Mouse (Mus musculus) heart, embryonic 12.5 days (tissue): Measurements from ENCODE around the gene Stac. TPM values are rescaled to one million over a fixed set of nuclear protein-coding genes. Genes with fewer than 3 reads are reported as not detected.
A peak's percentile ranks its signal among the peaks of the same experiment; 100 is the strongest.

Source experiments
- ATAC-seq: fragments of 200-750 bp; cut with Nextera tagmentation; 2 replicates; pipeline ENCODE4 v1.8.0; 2017; ENCODE audit warnings: moderate TSS enrichment, moderate library complexity; ENCODE audit not compliant: insufficient number of reproducible peaks, low FRiP score
- H3K27ac ChIP-seq: fragments of 300-500 bp; sonication (generic); 2 replicates; pipeline ENCODE4 v1.5.1; 2016; ENCODE audit warnings: mild to moderate bottlenecking, moderate library complexity; ENCODE audit not compliant: poor library complexity, severe bottlenecking
- H3K27me3 ChIP-seq: fragments of 300-500 bp; sonication (generic); replicated peaks from 2 replicates; pipeline ENCODE4 v1.6.1; 2016; ENCODE audit warnings: mild to moderate bottlenecking, moderate library complexity
- H3K36me3 ChIP-seq: fragments of 300-500 bp; sonication (generic); 2 replicates; pipeline ENCODE4 v1.6.1; 2016; ENCODE audit warnings: mild to moderate bottlenecking, moderate library complexity
- H3K4me1 ChIP-seq: fragments of 300-500 bp; sonication (generic); replicated peaks from 2 replicates; pipeline ENCODE4 v1.6.1; 2016; ENCODE audit warnings: mild to moderate bottlenecking
- H3K4me2 ChIP-seq: fragments of 300-500 bp; sonication (generic); 2 replicates; pipeline ENCODE4 v1.6.1; 2016; ENCODE audit warnings: mild to moderate bottlenecking, moderate library complexity
- H3K4me3 ChIP-seq: fragments of 300-500 bp; sonication (generic); 2 replicates; pipeline ENCODE4 v1.5.1; 2016; ENCODE audit warnings: mild to moderate bottlenecking
- H3K9ac ChIP-seq: fragments of 300-500 bp; sonication (generic); 2 replicates; pipeline ENCODE4 v1.6.1; 2016; ENCODE audit warnings: mild to moderate bottlenecking, moderate library complexity
- H3K9me3 ChIP-seq: fragments of 300-500 bp; sonication (generic); replicated peaks from 2 replicates; pipeline ENCODE4 v1.6.1; 2016; ENCODE audit warnings: mild to moderate bottlenecking, moderate library complexity
- WGBS: fragments of 180-500 bp; shearing (Covaris S2); methylation state at CpG from one replicate; pipeline ENCODE4 v1.1.7; 2016; 5-methylcytosine and 5-hydroxymethylcytosine counted together
- polyA plus RNA-seq: library from polyadenylated mRNA; unstranded; fragments of >200 nt; fragmentation: Nextera tagmentation; extraction: Ambion mirVana; gene quantifications from 2 replicates; pipeline ENCODE4 v1.2.1, GENCODE M21; 2016

The Stac gene
- polyA plus RNA-seq, 1 experiment from 2014 or later, result 0.72 TPM

GRCm38 (mm10) chr9:111689146-111689545 lies 1.0 kb downstream of the Stac start:
- Histone ChIP-seq H3K9me3 (no peaks in the 10 kb centered on the region), H3K4me3 (no peak overlapping the region), H3K4me2 (no peak overlapping the region), H3K27ac (no peak overlapping the region), H3K4me1 (0 out of 2 replicates have a peak, but pooled peaks cover 2% of the 10 kb centered on the region), H3K9ac (no peak overlapping the region), H3K36me3 (no peaks in the 10 kb centered on the region), H3K27me3 (peaks cover 27% of the 10 kb centered on the region)
- WGBS, result 79% methylated on average over 11 of the region's 11 CpGs
- no peak for ATAC-seq

- no peak overlapping the region for H3K9ac ChIP-seq
- H3K4me2 ChIP-seq, result no peak overlapping the region
- H3K4me3 ChIP-seq, result no peak overlapping the region
- no peaks in the 10 kb centered on the region for H3K9me3 ChIP-seq
- 53% methylated on average over 2 of the region's 2 CpGs for WGBS
- no peaks in the 10 kb centered on the region for H3K36me3 ChIP-seq
- peak overlapping the region; percentile 44; the same call in 1 of the 2 replicates for H3K27ac ChIP-seq
- peaks cover 3% of the 10 kb centered on the region; the same call in 1 of the 2 replicates for H3K4me1 ChIP-seq
- H3K27me3 ChIP-seq, result peaks cover 14% of the 10 kb centered on the region
- peak; percentile 55; the same call in 1 of the 2 replicates for ATAC-seq
These were observed 6.0 kb downstream of the Stac start for GRCm38 (mm10) chr9:111684170-111684569.

GRCm38 (mm10) chr9:111679516-111679915 lies 10.6 kb downstream of the Stac start:
- Histone ChIP-seq H3K4me3 (no peak overlapping the region), H3K9ac (no peak overlapping the region), H3K4me2 (no peak overlapping the region), H3K9me3 (no peaks in the 10 kb centered on the region), H3K27ac (no peak overlapping the region), H3K27me3 (no peaks in the 10 kb centered on the region), H3K36me3 (no peaks in the 10 kb centered on the region), H3K4me1 (peaks cover 3% of the 10 kb centered on the region; the same call in 1 of the 2 replicates)
- ATAC-seq, result no peak
- WGBS, result 43% methylated on average over 2 of the region's 2 CpGs

- Histone ChIP-seq H3K27ac (no peak overlapping the region), H3K4me1 (no peaks in the 10 kb centered on the region), H3K36me3 (no peaks in the 10 kb centered on the region), H3K9me3 (no peaks in the 10 kb centered on the region), H3K4me2 (no peak overlapping the region), H3K9ac (no peak overlapping the region), H3K4me3 (no peak overlapping the region), H3K27me3 (no peaks in the 10 kb centered on the region)
- 77% methylated on average over 6 of the region's 6 CpGs for WGBS
- ATAC-seq, result no peak
These were observed 20.3 kb downstream of the Stac start for GRCm38 (mm10) chr9:111669816-111670215.

GRCm38 (mm10) chr9:111655066-111655465 lies 35.1 kb downstream of the Stac start:
- Histone ChIP-seq H3K27me3 (no peaks in the 10 kb centered on the region), H3K4me3 (no peak overlapping the region), H3K9ac (no peak overlapping the region), H3K9me3 (no peaks in the 10 kb centered on the region), H3K36me3 (no peaks in the 10 kb centered on the region), H3K27ac (no peak overlapping the region), H3K4me2 (no peak overlapping the region), H3K4me1 (no peaks in the 10 kb centered on the region)
- WGBS, result 83% methylated on average over 4 of the region's 4 CpGs
- no peak for ATAC-seq

GRCm38 (mm10) chr9:111644228-111644627 lies 45.9 kb downstream of the Stac start:
- Histone ChIP-seq H3K36me3 (no peaks in the 10 kb centered on the region), H3K27ac (no peak overlapping the region), H3K9ac (no peak overlapping the region), H3K4me1 (no peaks in the 10 kb centered on the region), H3K27me3 (no peaks in the 10 kb centered on the region), H3K4me2 (no peak overlapping the region), H3K4me3 (no peak overlapping the region), H3K9me3 (no peaks in the 10 kb centered on the region)
- 78% methylated on average over 4 of the region's 4 CpGs for WGBS
- no peak for ATAC-seq

GRCm38 (mm10) chr9:111643369-111643768 lies 46.8 kb downstream of the Stac start:
- H3K27ac ChIP-seq, result no peak overlapping the region
- no peak overlapping the region for H3K9ac ChIP-seq
- no peaks in the 10 kb centered on the region for H3K27me3 ChIP-seq
- no peaks in the 10 kb centered on the region for H3K9me3 ChIP-seq
- 50% methylated on average over 5 of the region's 5 CpGs for WGBS
- H3K36me3 ChIP-seq, result no peaks in the 10 kb centered on the region
- H3K4me2 ChIP-seq, result no peak overlapping the region
- no peak for ATAC-seq
- H3K4me3 ChIP-seq, result no peak overlapping the region
- H3K4me1 ChIP-seq, result no peaks in the 10 kb centered on the region

GRCm38 (mm10) chr9:111637641-111638040 lies 52.5 kb downstream of the Stac start:
- H3K4me2 ChIP-seq, result no peak overlapping the region
- 44% methylated on average over 2 of the region's 2 CpGs for WGBS
- H3K36me3 ChIP-seq, result no peaks in the 10 kb centered on the region
- H3K9me3 ChIP-seq, result no peaks in the 10 kb centered on the region
- H3K9ac ChIP-seq, result no peak overlapping the region
- H3K27ac ChIP-seq, result no peak overlapping the region
- no peak for ATAC-seq
- no peak overlapping the region for H3K4me3 ChIP-seq
- no peaks in the 10 kb centered on the region for H3K27me3 ChIP-seq
- peaks cover 11% of the 10 kb centered on the region for H3K4me1 ChIP-seq

- Histone ChIP-seq H3K9me3 (no peaks in the 10 kb centered on the region), H3K36me3 (no peaks in the 10 kb centered on the region), H3K27ac (peak overlapping the region; percentile 47; the same call in 1 of the 2 replicates), H3K4me2 (no peak overlapping the region), H3K4me1 (peaks cover 11% of the 10 kb centered on the region), H3K4me3 (no peak overlapping the region), H3K9ac (no peak overlapping the region), H3K27me3 (no peaks in the 10 kb centered on the region)
- ATAC-seq, result no peak
- WGBS, result 52% methylated on average over 4 of the region's 4 CpGs
These were observed 57.3 kb downstream of the Stac start for GRCm38 (mm10) chr9:111632833-111633232.

- Histone ChIP-seq H3K4me2 (no peak overlapping the region), H3K27me3 (no peaks in the 10 kb centered on the region), H3K9me3 (no peaks in the 10 kb centered on the region), H3K36me3 (no peaks in the 10 kb centered on the region), H3K4me3 (no peak overlapping the region), H3K9ac (no peak overlapping the region), H3K4me1 (peaks cover 14% of the 10 kb centered on the region), H3K27ac (no peak overlapping the region)
- WGBS, result 58% methylated on average over 2 of the region's 2 CpGs
- ATAC-seq, result no peak
These were observed 69.0 kb downstream of the Stac start for GRCm38 (mm10) chr9:111621191-111621590.

GRCm38 (mm10) chr9:111611341-111611740 lies 78.8 kb downstream of the Stac start:
- Histone ChIP-seq H3K9me3 (no peaks in the 10 kb centered on the region), H3K4me2 (no peak overlapping the region), H3K27ac (no peak overlapping the region), H3K9ac (no peak overlapping the region), H3K4me3 (no peak overlapping the region), H3K4me1 (0 out of 2 replicates have a peak, but pooled peaks cover 6% of the 10 kb centered on the region), H3K27me3 (no peaks in the 10 kb centered on the region), H3K36me3 (no peaks in the 10 kb centered on the region)
- WGBS, result 30% methylated on average over 3 of the region's 3 CpGs
- no peak for ATAC-seq

GRCm38 (mm10) chr9:111608762-111609161 lies 81.4 kb downstream of the Stac start:
- 43% methylated on average over 6 of the region's 6 CpGs for WGBS
- Histone ChIP-seq H3K27ac (no peak overlapping the region), H3K4me3 (no peak overlapping the region), H3K9ac (no peak overlapping the region), H3K36me3 (no peaks in the 10 kb centered on the region), H3K4me2 (no peak overlapping the region), H3K4me1 (0 out of 2 replicates have a peak, but pooled peaks cover 6% of the 10 kb centered on the region), H3K27me3 (no peaks in the 10 kb centered on the region), H3K9me3 (no peaks in the 10 kb centered on the region)
- no peak for ATAC-seq
